Mouse (Mus musculus): ENCODE data around the gene Tenm4.
A peak's percentile ranks its signal among the peaks of the same experiment; 100 is the strongest.

Tenm4 gene

DNA sequence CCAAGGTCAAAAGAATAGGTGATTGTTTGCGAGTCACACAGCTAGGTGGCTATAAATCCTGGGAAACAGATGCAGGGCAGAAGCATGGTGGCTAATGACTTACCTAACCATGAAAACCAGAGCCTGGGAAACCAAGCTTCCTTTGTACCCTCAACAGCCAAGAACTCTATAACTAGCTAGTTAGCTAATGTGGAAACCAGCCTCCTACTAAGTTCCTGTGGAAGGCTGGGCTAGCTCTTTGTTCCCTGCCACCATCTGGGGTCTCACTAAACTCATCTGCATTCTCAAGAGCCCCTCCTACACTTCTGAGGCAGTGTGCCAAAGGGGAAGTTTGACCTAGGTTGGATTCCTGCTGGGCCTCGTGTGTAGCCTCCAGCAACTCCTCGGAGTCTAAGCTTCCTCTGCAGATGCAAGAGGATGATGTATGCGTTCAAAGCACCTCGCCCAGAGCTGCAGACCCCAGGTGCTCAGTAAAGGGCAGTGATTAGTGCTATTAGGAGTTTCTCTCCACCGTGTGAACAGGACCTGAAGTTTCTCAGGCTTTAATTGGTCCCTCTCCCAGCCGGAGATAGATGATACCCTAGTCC lies 719.1 kb downstream of the Tenm4 start:
- no peak for DNase-seq (ENCODE audit: low read depth, low spot score)

DNA sequence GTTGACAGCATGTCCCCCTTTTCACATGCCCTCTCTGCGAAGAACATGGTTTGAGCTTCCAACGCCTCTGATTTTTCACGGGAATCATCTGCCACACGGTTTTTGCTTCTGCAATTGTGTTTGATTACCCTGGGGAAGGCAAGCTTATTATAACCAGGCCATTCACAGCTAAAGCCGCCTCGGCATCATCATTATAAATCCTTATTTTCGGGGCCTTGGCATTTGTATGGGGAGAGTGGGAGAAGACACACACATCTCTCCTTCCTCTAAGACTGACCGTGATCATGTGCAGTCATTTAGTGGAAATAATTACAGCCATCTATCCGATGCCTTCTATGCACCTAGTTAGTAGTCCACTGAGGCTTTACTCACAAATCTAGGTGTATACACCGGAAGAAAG lies 719.9 kb downstream of the Tenm4 start:
- DNase-seq (ENCODE audit: low read depth, low spot score) = no peak

DNA sequence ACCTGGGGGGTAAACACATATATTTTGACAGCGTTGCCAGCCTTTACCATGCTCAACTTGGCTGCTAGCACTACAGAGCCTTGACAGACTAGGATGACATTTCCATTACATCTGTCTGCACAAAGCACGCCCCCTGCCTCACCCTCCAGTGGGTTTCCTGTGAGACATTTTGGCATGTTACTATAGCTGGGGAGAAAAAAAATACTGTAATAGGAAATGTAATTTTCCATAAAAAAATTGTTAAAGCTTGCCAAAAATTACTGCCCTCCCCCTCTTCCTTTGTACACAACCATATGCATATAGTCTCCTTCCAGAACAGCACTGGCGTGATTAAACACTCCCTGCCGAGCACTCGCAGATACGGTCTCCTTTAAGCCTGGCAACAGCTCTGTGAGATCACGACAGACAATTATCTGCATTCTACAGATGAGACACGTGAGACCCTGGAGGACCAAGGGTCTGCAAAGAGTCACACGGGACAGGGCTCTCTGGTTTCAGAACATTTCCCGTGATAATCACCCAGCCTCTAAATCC lies 728.1 kb downstream of the Tenm4 start:
- no peak for DNase-seq (ENCODE audit: low read depth, low spot score)

DNA sequence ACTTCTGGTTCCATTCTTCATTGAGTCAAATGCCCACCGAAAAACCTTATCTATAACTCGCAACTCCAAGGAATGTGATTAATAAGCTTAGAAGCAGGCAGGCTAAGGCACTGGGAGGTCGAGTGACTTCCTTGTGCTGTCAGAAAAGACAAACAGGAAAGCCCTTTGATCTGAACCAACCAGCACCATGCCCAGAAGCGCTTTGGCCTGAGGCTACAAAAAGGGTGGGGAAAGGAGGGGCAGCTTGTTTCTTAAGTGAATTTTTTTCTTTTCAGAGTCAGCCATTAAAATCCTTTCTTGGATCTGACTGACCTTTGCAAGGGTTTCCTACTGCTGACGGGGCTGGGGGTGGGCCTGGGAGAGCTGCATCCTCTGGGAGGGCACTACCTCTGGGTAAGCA lies 731.1 kb downstream of the Tenm4 start:
- no peak for DNase-seq (ENCODE audit: low read depth, low spot score)

DNA sequence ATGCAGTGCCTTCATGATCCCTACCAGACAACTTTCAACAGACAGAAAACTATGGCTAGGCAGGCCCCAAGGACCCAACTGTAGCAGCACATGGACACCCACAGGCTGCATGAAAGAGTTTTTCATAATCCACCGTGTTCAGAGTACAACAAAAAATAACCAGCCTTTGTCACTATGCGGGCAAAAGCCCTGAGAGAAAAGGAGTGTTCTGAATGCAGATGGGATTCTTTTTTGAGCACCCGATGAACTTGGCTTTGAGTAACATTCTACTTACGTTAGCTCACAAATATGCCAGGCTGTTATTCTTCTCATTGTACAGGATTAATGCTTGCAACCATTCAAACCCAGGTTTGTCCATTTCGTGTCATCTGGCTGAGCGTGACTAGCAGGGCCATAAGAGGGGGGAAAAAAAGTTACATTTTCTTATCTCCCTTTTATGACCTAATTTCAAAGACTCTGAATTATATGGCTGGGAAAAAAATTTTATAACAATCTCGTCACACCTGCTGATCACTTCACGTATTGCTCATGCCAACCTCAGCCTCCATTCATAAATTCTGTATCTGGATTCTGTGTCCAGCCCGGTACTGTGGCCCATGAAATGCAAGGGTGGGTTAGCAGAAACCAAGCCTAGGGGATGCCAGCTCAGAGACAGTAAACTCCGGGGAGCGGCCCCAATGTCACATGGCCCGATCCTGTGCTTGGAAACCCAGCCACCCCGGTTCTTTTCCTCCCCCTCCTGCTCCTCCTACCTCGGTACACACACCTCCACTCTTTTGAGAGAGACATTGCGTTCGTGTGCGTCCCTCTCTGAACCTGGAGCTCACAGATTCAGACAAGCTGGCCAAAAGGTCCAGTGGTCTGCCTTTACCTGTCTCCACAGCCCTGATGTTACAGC lies 732.3 kb downstream of the Tenm4 start:
- no peak for DNase-seq (ENCODE audit: low read depth, low spot score)

DNA sequence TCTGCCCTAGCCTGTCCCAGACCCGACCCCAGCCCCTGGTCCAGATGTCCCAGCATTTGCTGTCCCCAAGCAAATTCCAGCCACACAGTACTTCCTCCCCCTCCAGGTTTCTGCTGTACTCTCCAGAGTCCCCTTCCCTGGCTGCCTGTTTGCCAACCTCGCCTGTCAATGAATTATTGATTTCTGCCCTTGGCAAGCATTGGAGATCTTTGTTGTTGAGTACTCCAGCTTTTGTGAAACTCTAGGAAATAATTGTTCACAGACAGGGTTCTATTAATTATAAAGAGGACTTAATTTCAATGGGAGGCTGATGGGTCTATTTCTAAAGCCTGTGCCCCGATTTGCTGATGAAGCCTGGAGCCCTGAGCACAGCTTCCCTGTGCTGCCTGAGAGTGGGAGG lies 733.4 kb downstream of the Tenm4 start:
- no peak for DNase-seq (ENCODE audit: low read depth, low spot score)

DNA sequence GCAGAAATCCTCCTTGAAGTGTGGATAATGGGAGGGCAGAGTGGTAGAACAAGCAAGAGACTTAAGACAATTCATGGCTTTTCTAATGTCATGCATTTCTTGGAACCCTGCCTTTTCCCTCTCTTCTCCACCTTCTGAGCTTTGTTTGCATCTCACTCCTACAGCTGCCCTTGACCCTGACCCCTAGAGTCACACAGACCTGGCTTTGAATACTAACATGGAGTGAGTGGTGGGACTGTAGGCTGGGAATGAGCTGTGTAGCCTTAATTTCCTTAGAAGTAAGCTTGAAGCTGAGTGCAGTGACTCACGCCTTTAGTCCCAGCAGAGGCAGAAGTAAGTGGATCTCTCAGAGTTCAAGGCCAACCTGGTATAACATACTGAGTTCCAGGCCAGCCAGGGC lies 733.9 kb downstream of the Tenm4 start:
- DNase-seq (ENCODE audit: low read depth, low spot score) = no peak

DNA sequence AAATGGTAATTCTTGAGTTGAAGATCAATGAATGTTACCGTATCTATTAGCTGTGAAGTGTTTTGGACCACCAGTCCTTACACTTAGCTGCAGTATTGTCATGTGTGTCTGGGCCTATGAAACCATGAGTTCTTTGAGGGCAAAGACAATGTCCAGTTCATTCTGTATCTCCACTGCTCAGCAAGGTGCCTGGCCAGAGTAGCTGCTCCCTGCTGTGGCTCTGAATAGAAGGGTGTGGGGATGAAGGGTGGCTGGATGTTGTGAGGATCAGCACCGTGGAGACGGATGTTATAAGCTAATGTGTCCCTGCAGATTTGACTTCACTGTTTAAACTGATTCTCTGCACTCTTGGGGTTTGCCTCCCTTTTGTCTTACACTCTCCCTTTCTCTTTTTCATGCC lies 734.4 kb downstream of the Tenm4 start:
- no peak for DNase-seq (ENCODE audit: low read depth, low spot score)

DNA sequence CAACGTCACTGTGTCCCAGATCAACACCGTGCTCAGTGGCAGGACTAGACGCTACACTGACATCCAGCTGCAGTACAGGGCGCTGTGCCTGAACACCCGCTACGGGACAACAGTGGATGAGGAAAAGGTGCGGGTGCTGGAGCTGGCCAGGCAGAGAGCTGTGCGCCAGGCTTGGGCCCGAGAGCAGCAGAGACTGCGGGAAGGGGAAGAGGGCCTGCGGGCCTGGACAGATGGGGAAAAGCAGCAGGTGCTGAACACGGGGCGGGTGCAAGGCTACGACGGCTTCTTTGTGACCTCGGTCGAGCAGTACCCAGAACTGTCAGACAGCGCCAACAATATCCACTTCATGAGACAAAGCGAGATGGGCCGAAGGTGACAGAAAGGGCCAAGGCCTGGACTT lies 735.2 kb downstream of the Tenm4 start:
- no peak for DNase-seq (ENCODE audit: low read depth, low spot score)

DNA sequence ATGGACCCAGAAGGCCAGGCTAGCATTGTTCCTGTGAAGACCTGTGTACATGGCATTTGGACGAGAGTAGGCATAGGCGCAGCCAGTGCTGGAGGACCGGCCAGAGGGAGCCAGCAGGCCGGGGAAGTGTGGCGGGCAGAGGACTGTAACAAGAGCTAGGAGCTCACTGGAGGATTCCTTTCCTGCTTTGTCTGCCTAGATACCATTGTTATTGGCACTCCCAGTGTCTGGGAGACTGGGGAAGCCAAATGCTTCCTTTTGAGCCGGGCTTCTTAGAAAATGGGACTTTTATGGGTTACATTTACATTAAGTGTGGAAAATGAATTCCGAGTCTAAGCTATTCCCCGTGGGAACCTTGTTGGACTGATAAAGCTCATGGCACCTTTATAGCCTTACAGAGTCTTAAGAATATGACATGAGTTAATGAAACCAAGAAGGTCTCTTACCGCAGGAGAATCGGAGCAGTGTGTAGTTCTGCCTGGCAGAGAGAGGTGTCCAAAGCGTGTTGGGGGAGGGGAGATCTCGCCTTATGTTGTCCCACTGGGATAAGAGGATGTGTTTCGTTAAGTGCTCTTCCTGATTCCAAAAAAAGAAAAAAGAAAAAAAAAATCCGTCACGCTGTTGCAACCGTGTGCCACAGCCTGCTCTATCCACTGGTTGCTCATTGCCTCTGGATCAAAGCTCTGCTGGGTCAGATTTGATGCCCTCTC lies 737.1 kb downstream of the Tenm4 start:
- no peak for DNase-seq (ENCODE audit: low read depth, low spot score)

DNA sequence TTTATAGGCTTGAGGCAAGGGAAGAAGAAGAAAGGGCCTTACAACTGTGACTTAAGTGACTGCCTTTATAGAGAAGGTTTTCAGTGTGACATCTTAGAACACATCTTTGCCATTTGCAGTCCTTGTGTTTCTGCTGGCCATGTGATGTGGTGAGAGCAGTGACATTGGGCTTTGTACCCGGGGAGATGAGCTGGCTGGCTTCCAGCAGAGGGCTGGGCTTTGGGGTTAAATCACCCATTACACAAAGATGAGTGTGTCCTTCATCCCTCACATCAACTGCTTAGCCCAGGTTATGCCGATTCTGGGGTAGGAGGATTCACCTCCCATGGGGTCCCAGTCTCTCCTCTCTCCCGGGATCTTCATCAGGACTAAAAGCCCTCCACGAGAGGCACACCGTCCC lies 738.8 kb downstream of the Tenm4 start:
- DNase-seq (ENCODE audit: low read depth, low spot score) = no peak

DNA sequence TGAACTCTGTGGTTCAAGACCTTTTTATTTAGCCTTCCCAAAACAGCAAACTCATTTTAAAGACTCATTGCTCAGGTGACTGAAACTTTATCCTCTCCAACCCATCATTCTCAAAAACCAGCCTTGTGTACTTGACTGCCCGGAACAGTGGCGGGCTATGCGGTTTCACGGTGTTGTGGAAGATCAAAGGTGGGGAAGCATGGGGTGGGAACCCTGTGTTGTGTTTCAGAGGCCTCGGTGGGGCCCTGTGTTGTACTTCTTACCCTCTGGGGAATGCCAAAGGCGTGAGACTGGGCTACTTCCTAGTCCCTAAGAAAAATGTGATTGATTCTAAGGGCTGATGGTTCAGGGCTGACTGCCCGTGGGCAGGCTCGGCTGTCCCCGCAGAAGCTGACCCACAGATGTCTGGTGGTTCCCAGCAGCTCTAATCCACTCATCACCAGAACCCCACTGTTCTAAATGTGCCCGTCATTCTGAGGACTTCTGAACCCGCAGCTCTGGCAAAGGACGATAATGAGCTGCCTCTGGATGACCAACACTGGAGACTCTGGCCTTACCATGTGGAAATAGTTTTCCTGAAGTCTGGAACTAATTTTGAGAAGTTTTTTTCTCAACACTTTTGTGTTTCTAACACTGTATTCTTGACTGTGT lies 739.4 kb downstream of the Tenm4 start:
- DNase-seq (ENCODE audit: low read depth, low spot score) = no peak

DNA sequence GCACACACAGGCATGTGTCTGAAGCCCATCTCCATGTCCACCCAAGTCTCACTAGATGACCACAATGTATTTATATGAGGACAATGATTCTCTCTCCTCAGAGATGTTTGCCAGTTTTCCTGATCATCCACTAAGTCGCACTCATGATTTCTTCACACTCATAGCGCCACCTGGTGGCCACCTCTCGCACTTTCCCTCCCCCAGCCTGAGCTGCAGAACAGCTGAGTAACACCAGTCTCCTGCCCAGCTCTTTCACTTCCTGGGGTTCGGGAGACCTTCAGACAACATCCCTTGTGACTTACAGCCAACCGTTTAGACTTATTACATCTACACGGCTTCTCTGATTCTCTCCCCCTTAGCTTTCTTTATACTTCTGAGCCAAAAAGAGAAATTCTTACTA lies 743.0 kb downstream of the Tenm4 start:
- peak; percentile 82 for DNase-seq (ENCODE audit: low read depth, low spot score)

DNA sequence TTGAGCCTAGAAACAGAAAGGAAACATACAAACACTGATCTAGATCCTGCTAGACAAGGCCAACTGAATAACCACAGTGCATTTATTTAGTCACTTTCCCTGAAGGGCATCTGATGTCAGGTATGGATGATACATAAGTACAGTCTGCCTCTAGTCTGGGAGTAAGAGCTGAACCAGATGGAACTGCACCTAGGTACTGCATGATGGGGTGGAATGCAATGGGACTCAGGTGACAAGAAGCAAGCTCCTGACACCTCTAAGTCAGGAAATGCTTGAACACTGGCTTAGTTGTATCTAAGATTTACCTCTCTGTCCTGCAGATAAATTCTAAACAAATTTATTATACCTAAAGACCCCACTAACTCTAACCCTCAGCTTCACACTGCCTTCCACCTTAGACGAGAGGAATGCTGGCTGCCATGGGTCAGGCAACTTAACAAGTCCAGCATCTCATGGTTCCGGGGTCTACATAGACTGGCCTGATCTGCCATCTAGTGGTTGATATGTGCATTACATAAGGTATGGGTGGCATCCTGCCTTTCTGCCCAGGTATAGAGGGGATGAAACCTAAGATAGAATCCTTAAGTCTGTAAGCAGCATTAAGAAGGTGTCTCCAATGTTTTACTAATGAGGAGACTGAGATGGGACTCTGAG lies 744.5 kb downstream of the Tenm4 start:
- DNase-seq (ENCODE audit: low read depth, low spot score) = peak; percentile 75

DNA sequence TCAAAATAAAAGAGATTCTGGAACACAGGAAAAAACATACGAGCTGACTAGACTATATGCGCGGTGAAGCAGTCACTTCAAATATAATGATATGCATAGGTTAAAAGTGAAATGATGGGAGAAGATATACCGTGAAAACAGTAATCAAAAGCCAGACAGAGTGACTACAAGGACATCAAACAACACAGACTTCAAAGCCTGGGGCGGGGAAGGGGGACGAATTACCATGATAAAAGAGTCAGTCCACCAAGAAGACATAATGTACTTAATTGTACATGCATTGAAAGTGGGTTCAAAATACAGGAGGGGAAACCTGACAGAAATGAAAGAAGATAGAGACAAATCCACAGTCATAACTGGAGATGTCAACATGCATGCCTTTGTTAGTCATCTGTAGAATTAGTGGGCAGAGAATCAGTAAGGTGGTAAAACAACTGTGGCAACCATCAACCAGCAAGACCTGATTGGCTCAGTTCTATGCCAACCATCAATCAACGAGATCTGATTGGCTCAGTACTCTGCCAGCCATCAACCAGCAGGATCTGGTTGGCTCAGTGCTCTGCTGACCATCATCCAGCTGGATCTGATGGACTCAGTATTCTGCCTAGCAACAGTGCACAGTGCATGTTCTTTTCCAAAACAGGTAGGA lies 749.5 kb downstream of the Tenm4 start:
- DNase-seq (ENCODE audit: low read depth, low spot score) = peak; percentile 10

DNA sequence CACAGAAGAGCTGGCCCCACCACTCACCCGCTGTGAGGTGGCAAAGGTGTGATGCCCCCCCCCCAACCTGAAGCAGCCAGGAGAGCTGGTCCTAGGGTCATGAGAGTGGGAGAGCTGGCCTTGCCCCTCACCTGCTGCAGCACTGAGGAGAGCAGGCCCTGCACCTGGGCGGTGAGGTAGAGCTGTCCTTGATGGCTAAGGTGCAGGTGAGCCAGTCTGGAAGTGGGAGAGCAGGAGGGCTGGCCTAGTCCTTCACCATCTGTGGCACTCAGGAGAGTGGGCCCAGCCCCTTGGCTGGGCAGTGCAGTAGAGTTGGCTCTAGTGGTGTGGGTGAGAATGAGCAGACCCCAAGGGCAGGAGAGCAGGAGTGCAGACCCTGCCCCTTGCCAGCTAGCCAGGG lies 751.9 kb downstream of the Tenm4 start:
- DNase-seq (ENCODE audit: low read depth, low spot score) = no peak

DNA sequence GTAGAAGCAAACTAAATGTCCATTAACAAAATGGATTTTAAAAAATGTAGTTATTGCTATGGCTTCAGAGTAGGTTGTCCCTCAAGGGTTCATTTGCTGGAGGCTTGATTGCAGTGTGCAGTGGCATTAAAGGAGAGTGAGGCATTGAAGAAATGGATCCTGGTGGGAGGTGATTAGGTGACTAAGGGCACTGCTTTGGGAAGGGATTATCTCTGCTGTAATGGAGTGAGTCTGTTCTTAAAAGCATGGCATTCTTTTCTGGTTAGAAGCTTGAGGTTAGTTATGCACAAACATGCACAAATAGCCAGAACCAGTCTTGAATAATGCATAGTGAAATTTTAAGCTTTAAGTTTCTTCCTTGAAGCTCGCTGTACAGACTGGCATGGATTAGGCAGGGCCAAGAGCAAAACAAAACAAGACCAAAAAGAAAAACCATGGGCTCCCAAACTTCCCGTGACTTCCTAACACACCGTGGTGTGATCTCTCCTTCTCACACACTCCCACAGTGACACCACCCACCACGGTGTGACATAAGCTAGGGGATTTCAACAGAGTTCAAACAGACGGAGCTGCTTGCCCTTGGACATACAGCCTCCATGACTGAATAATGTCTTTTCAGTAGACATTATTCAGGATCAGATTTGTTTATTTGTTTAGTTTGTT lies 772.8 kb downstream of the Tenm4 start:
- DNase-seq (ENCODE audit: low read depth, low spot score) = no peak

DNA sequence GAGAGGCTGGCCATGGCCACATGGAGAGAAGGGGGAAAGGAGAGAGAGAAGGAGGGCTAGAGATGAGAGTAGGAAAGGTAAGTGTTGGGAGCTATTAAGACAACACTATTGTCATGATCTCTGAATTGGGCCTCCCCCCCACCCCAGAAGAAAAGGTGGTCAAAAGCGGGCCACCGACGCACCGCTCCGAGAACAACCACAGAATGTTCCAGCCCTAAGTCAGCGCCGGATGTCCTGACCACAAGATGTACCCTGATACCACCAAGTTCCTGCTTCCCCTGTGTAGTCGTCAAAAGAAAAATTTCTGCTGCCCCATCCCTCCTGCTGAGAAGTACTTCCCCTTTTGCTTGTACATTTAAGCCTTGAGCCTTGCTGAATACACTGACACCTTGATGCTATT lies 775.5 kb downstream of the Tenm4 start:
- peak; percentile 75 for DNase-seq (ENCODE audit: low read depth, low spot score)

DNA sequence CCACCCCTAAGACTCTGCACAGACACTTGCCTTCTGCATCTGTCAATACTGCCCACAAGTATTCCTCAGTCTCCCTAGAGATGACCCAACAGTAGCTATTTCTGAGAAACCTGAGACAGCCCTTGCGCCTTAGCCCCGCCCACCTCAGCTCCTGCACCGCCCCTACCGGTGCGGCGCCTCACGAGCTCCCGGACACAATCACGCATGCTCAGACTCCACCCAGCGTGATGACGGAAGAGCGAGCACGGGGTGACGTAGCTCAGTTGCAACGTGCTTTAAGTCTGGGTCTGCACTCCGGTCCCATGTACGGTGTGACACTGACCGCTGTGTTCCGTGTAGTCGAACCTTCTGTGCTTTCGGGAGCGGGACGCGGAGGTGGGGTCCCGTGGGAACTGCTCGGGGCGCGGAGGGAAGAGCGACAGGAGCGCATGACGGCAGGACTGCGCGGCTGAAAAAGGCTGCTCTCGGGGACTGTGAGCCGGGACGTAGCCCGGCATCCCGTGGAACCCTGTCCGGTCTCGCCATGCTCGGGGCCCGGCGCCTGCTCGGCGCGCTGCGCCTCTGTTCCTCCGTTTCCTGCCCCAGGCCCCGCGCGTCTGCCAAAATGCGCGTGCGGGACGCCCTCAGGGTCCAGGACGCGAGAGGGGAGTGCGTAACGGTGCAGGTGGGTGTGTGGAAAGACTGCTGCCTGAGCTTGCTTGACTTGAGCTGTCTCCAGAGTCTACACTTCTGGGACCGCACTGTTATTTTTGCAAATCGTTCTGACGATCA lies 780.4 kb downstream of the Tenm4 start, which contains the start of gene Nars2:
Nars2 (plus strand) TSS at position 225 of the 771 bp plus-strand sequence.
- DNase-seq (ENCODE audit: low read depth, low spot score) = peak; percentile 98
